Mouse (Mus musculus): Measurements from ENCODE around the gene Brix1. TPM values are rescaled to one million over a fixed set of nuclear protein-coding genes. Genes with fewer than 3 reads are reported as not detected.
A peak's percentile ranks its signal among the peaks of the same experiment; 100 is the strongest.

The Brix1 gene
- total and polyA plus RNA-seq, 3 experiments = 66.6 to 319 (median 72.9) TPM

- peaks cover 8 to 21% of the 10 kb centered on the region in 2 experiments for H3K36me3 ChIP-seq (ENCODE audit: control insufficient read depth in 1 of 2, insufficient read depth in 2 of 2, low read length in 2 of 2)
Measured at GRCm38 (mm10) chr15:10495944-10496343, 10.2 kb upstream of the Brix1 start.

GRCm38 (mm10) chr15:10490101-10490500, 4.4 kb upstream of the Brix1 start:
- H3K27me3 ChIP-seq (ENCODE audit: control insufficient read depth in 1 of 2, insufficient read depth in 2 of 2, low read length in 2 of 2) = no peaks in the 10 kb centered on the region
- H3K4me1 ChIP-seq (ENCODE audit: control insufficient read depth in 1 of 2, insufficient read depth in 2 of 2, low read length in 2 of 2) = peaks cover 4 to 6% of the 10 kb centered on the region in 2 experiments; a peak in 2 of 4 replicates
- H3K27ac ChIP-seq (ENCODE audit: control insufficient read depth, low read depth, low read length) = no peak overlapping the region
- H3K9me3 ChIP-seq (replicated peaks; ENCODE audit: insufficient read depth, low read length) = no peaks in the 10 kb centered on the region
- DNase-seq (ENCODE audit: low read depth, low spot score) = no peak
- H3K4me3 ChIP-seq (ENCODE audit: control insufficient read depth in 1 of 2, insufficient read depth in 1 of 2, low read depth in 2 of 2, low read length in 2 of 2) = no peak overlapping the region
- TF ChIP-seq CHD1 (IDR thresholded peaks at IDR 0.05; ENCODE audit: low read depth, low read length) = no peak
- no peak for TF ChIP-seq EP300 (IDR thresholded peaks at IDR 0.05; ENCODE audit: low read depth in 1 of 2, low read length in 2 of 2)
- peaks cover 28% of the 10 kb centered on the region for H3K79me2 ChIP-seq (ENCODE audit: control insufficient read depth, insufficient read depth, low read length, poor library complexity)
- peaks cover 10 to 18% of the 10 kb centered on the region in 2 experiments for H3K36me3 ChIP-seq (ENCODE audit: control insufficient read depth in 1 of 2, insufficient read depth in 2 of 2, low read length in 2 of 2)
- H3K9ac ChIP-seq (ENCODE audit: control insufficient read depth, low read depth, low read length, poor library complexity, severe bottlenecking) = no peak overlapping the region

More at GRCm38 (mm10) chr15:10495944-10496343, 10.2 kb upstream of the Brix1 start:
- no peak overlapping the region for H3K27ac ChIP-seq (ENCODE audit: control insufficient read depth, low read depth, low read length)
- no peak overlapping the region for H3K9ac ChIP-seq (ENCODE audit: control insufficient read depth, low read depth, low read length, poor library complexity, severe bottlenecking)
- no peaks in the 10 kb centered on the region for H3K9me3 ChIP-seq (replicated peaks; ENCODE audit: insufficient read depth, low read length)
- DNase-seq (ENCODE audit: low read depth, low spot score) = no peak
- no peak overlapping the region for H3K4me3 ChIP-seq (ENCODE audit: control insufficient read depth in 1 of 2, insufficient read depth in 1 of 2, low read depth in 2 of 2, low read length in 2 of 2)
- H3K27me3 ChIP-seq (ENCODE audit: control insufficient read depth in 1 of 2, insufficient read depth in 2 of 2, low read length in 2 of 2) = no peaks in the 10 kb centered on the region
- no peak for TF ChIP-seq NELFE (IDR thresholded peaks at IDR 0.05; ENCODE audit: low read depth, low read length)
- no peak for TF ChIP-seq POLR2AphosphoS2 (IDR thresholded peaks at IDR 0.05; ENCODE audit: low read length)
- no peak for TF ChIP-seq TBP (IDR thresholded peaks at IDR 0.05; ENCODE audit: low read depth, low read length)
- TF ChIP-seq EP300 (IDR thresholded peaks at IDR 0.05; ENCODE audit: low read depth in 1 of 2, low read length in 2 of 2) = no peak
- no peaks in the 10 kb centered on the region for H3K79me2 ChIP-seq (ENCODE audit: control insufficient read depth, insufficient read depth, low read length, poor library complexity)
- 0 out of 4 replicates have a peak, but pooled peaks cover 0 to 6% of the 10 kb centered on the region in 2 experiments for H3K4me1 ChIP-seq (ENCODE audit: control insufficient read depth in 1 of 2, insufficient read depth in 2 of 2, low read length in 2 of 2)

DNA sequence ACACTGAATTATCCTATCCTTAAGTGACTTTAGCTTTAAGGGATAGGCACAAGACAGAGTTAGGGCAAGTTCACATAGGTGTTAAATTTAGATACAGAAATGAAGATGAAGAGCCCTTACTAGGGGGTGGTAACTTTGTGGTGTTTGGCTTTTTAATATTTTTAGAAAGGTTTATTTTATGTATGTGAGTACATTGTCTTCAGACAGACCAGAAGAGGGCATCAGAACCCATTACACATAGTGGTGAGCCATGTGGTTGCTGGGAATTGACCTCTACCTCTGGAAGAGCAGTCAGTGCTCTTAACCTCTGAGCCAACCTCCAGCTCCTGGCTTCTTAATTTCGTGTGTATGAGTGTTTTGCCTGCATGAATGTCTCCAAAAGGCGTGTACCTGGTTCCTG, 1.5 kb upstream of the Brix1 start:
- H3K79me2 ChIP-seq (ENCODE audit: control insufficient read depth, insufficient read depth, low read length, poor library complexity) = peaks cover 53% of the 10 kb centered on the region
- H3K9me3 ChIP-seq (replicated peaks; ENCODE audit: insufficient read depth, low read length) = no peaks in the 10 kb centered on the region
- H3K4me1 ChIP-seq (ENCODE audit: control insufficient read depth in 1 of 2, insufficient read depth in 2 of 2, low read length in 2 of 2) = peaks cover 8 to 9% of the 10 kb centered on the region in 2 experiments; a peak in 3 of 4 replicates
- peak overlapping the region; percentile 83 for H3K9ac ChIP-seq (ENCODE audit: control insufficient read depth, low read depth, low read length, poor library complexity, severe bottlenecking)
- peak; percentile 66 for DNase-seq (ENCODE audit: low read depth, low spot score)
- H3K4me3 ChIP-seq (ENCODE audit: control insufficient read depth in 1 of 2, insufficient read depth in 1 of 2, low read depth in 2 of 2, low read length in 2 of 2) = peak overlapping the region; percentile 60 to 85
- H3K27me3 ChIP-seq (ENCODE audit: control insufficient read depth in 1 of 2, insufficient read depth in 2 of 2, low read length in 2 of 2) = no peaks in the 10 kb centered on the region
- H3K36me3 ChIP-seq (ENCODE audit: control insufficient read depth in 1 of 2, insufficient read depth in 2 of 2, low read length in 2 of 2) = peaks cover 18 to 34% of the 10 kb centered on the region in 2 experiments
- H3K27ac ChIP-seq (ENCODE audit: control insufficient read depth, low read depth, low read length) = 0 out of 2 replicates have a peak overlapping the region, but pooled peaks have one; percentile 19
- TF ChIP-seq RAD21 (IDR thresholded peaks at IDR 0.05; ENCODE audit: low read depth, low read length) (peak; percentile 33), HCFC1 (IDR thresholded peaks at IDR 0.05; ENCODE audit: low read depth, low read length) (no peak), ETS1 (IDR thresholded peaks at IDR 0.05; ENCODE audit: low read depth, low read length) (no peak), MXI1 (IDR thresholded peaks at IDR 0.05; ENCODE audit: low read depth, low read length) (peak; percentile 46; the same call in 1 of the 2 replicates), ZMIZ1 (IDR thresholded peaks at IDR 0.05; ENCODE audit: low read depth, low read length) (no peak), TAL1 (IDR thresholded peaks at IDR 0.05; ENCODE audit: low read length) (no peak), NELFE (IDR thresholded peaks at IDR 0.05; ENCODE audit: low read depth, low read length) (no peak), SMC3 (IDR thresholded peaks at IDR 0.05; ENCODE audit: low read depth, low read length) (peak; percentile 31; the same call in 1 of the 2 replicates), MAX (IDR thresholded peaks at IDR 0.05; ENCODE audit: low read length) (peak; percentile 82), UBTF (IDR thresholded peaks at IDR 0.05; ENCODE audit: borderline replicate concordance, insufficient read depth, low read depth, low read length) (no peak), TBP (IDR thresholded peaks at IDR 0.05; ENCODE audit: low read depth, low read length) (no peak), POLR2A (IDR thresholded peaks at IDR 0.05; ENCODE audit: control insufficient read depth in 1 of 2, insufficient read depth in 1 of 2, low read depth in 1 of 2, low read length in 2 of 2, poor library complexity in 1 of 2) (0 out of 4 replicates have a peak, but pooled peaks of 1 of the 2 experiments have one; percentile 19), CTCF (IDR thresholded peaks at IDR 0.05 in 2 of 3, conservative IDR thresholded peaks at IDR 0.05 in 1 of 3; ENCODE audit: control insufficient read depth in 1 of 3, insufficient read depth in 1 of 3, low read depth in 2 of 3, low read length in 3 of 3, poor library complexity in 1 of 3, severe bottlenecking in 1 of 3) (peak in 2 of 3 experiments; percentile 20 to 50; a peak in 4 of 6 replicates), POLR2AphosphoS5 (IDR thresholded peaks at IDR 0.05; ENCODE audit: borderline replicate concordance, low read depth, low read length) (no peak), ZC3H11A (IDR thresholded peaks at IDR 0.05; ENCODE audit: low read depth, low read length) (no peak), MYB (IDR thresholded peaks at IDR 0.05; ENCODE audit: low read depth, low read length) (no peak), NRF1 (IDR thresholded peaks at IDR 0.05; ENCODE audit: insufficient read depth, low read depth, low read length, poor library complexity, severe bottlenecking) (no peak), MAFK (IDR thresholded peaks at IDR 0.05; ENCODE audit: borderline replicate concordance, low read depth, low read length) (no peak), MYC (IDR thresholded peaks at IDR 0.05; ENCODE audit: low read depth, low read length) (peak; percentile 97), TCF12 (IDR thresholded peaks at IDR 0.05; ENCODE audit: low read depth, low read length) (no peak), ZKSCAN1 (IDR thresholded peaks at IDR 0.05; ENCODE audit: low read depth, low read length) (no peak), KAT2A (conservative IDR thresholded peaks at IDR 0.05; ENCODE audit: low read depth, low read length) (no peak), RCOR1 (IDR thresholded peaks at IDR 0.05; ENCODE audit: low read depth, low read length) (no peak)

Data from MEL (cell line).